Mouse (Mus musculus): ENCODE measurements around the gene Arhgap27. TPM values are rescaled to one million over a fixed set of nuclear protein-coding genes. Genes with fewer than 3 reads are reported as not detected.
"Not testable (repeated sequence)": the region's sequence is repeated elsewhere in the genome, so short reads cannot be mapped to it uniquely, and the experiment has no call there.

The Arhgap27 gene
- polyA plus RNA-seq (2014; fragmentation: Nextera tagmentation; extraction: Ambion mirVana): 11.7 and 15.6 TPM in 2 replicates

GRCm38 (mm10) chr11:103363214-103364148, at the start of gene Arhgap27:
TSS of gene Arhgap27 (minus strand) at chr11:103363692.
- H3K9ac ChIP-seq (ENCODE audit: low read depth, low read length): peak within 1 kb of the TSS; percentile 56
- WGBS: 2% methylated on average over 35 of the region's 35 CpGs
- H3K27ac ChIP-seq (ENCODE audit: low read depth, low read length): peak within 1 kb of the TSS; percentile 73; the same call in 1 of the 2 replicates
- H3K4me1 ChIP-seq (ENCODE audit: control insufficient read depth, insufficient read depth, low read length): peaks cover 16% of the 10 kb centered on the region
- no peaks in the 10 kb centered on the region for H3K9me3 ChIP-seq (ENCODE audit: control insufficient read depth, low read length)
- H3K27me3 ChIP-seq (ENCODE audit: control insufficient read depth, insufficient read depth, low read length): peaks cover 18% of the 10 kb centered on the region; the same call in 1 of the 2 replicates
- peak; percentile 26; the same call in 1 of the 2 replicates for ATAC-seq (ENCODE audit: low FRiP score, low TSS enrichment)
- H3K4me3 ChIP-seq (ENCODE audit: low read length): peak within 1 kb of the TSS; percentile 52
- H3K4me2 ChIP-seq (replicated peaks; ENCODE audit: low read depth, low read length): peak within 1 kb of the TSS; percentile 96
- peaks cover 12% of the 10 kb centered on the region; the same call in 1 of the 2 replicates for H3K36me3 ChIP-seq (ENCODE audit: control insufficient read depth, insufficient read depth, low read length)

GRCm38 (mm10) chr11:103412950-103413423, 49.5 kb upstream of the Arhgap27 start:
- Histone ChIP-seq H3K4me1 (ENCODE audit: control insufficient read depth, insufficient read depth, low read length) (peaks cover 13% of the 10 kb centered on the region; the same call in 1 of the 2 replicates), H3K9ac (ENCODE audit: low read depth, low read length) (peak overlapping the region; percentile 76; the same call in 1 of the 2 replicates), H3K27me3 (ENCODE audit: control insufficient read depth, insufficient read depth, low read length) (no peaks in the 10 kb centered on the region), H3K27ac (ENCODE audit: low read depth, low read length) (no peak overlapping the region), H3K4me2 (replicated peaks; ENCODE audit: low read depth, low read length) (peak overlapping the region; percentile 86), H3K36me3 (ENCODE audit: control insufficient read depth, insufficient read depth, low read length) (no peaks in the 10 kb centered on the region), H3K9me3 (ENCODE audit: control insufficient read depth, low read length) (no peaks in the 10 kb centered on the region), H3K4me3 (ENCODE audit: low read length) (peak overlapping the region; percentile 80)
- no peak for ATAC-seq (ENCODE audit: low FRiP score, low TSS enrichment)
- WGBS: 1% methylated on average over 14 of the region's 14 CpGs

GRCm38 (mm10) chr11:103411981-103412949, 48.8 kb upstream of the Arhgap27 start, which contains the start of gene Plekhm1:
TSS of gene Plekhm1 (minus strand) at chr11:103412687.
- H3K4me3 ChIP-seq (ENCODE audit: low read length): peak within 1 kb of the TSS; percentile 80
- no peaks in the 10 kb centered on the region for H3K9me3 ChIP-seq (ENCODE audit: control insufficient read depth, low read length)
- H3K27ac ChIP-seq (ENCODE audit: low read depth, low read length): peak within 1 kb of the TSS; percentile 14; the same call in 1 of the 2 replicates
- H3K4me1 ChIP-seq (ENCODE audit: control insufficient read depth, insufficient read depth, low read length): peaks cover 13% of the 10 kb centered on the region; the same call in 1 of the 2 replicates
- WGBS: under 1% methylated on average over 67 of the region's 67 CpGs
- H3K9ac ChIP-seq (ENCODE audit: low read depth, low read length): peak within 1 kb of the TSS; percentile 76
- H3K27me3 ChIP-seq (ENCODE audit: control insufficient read depth, insufficient read depth, low read length): no peaks in the 10 kb centered on the region
- peak within 1 kb of the TSS; percentile 86 for H3K4me2 ChIP-seq (replicated peaks; ENCODE audit: low read depth, low read length)
- no peaks in the 10 kb centered on the region for H3K36me3 ChIP-seq (ENCODE audit: control insufficient read depth, insufficient read depth, low read length)
- ATAC-seq (ENCODE audit: low FRiP score, low TSS enrichment): peak; percentile 98

- H3K4me1 ChIP-seq (ENCODE audit: control insufficient read depth, insufficient read depth, low read length): peaks cover 13% of the 10 kb centered on the region; the same call in 1 of the 2 replicates
- WGBS: 79% methylated on average over 1 of the region's 1 CpGs
- H3K4me2 ChIP-seq (replicated peaks; ENCODE audit: low read depth, low read length): no peak overlapping the region
- H3K9ac ChIP-seq (ENCODE audit: low read depth, low read length): no peak overlapping the region
- no peaks in the 10 kb centered on the region for H3K27me3 ChIP-seq (ENCODE audit: control insufficient read depth, insufficient read depth, low read length)
- H3K9me3 ChIP-seq (ENCODE audit: control insufficient read depth, low read length): no peaks in the 10 kb centered on the region
- H3K36me3 ChIP-seq (ENCODE audit: control insufficient read depth, insufficient read depth, low read length): no peaks in the 10 kb centered on the region
- H3K4me3 ChIP-seq (ENCODE audit: low read length): no peak overlapping the region
- H3K27ac ChIP-seq (ENCODE audit: low read depth, low read length): no peak overlapping the region
- ATAC-seq (ENCODE audit: low FRiP score, low TSS enrichment): no peak
These were observed 47.8 kb upstream of the Arhgap27 start for GRCm38 (mm10) chr11:103411301-103411700.

- peaks cover 13% of the 10 kb centered on the region; the same call in 1 of the 2 replicates for H3K4me1 ChIP-seq (ENCODE audit: control insufficient read depth, insufficient read depth, low read length)
- H3K27ac ChIP-seq (ENCODE audit: low read depth, low read length): no peak overlapping the region
- no peak overlapping the region for H3K4me2 ChIP-seq (replicated peaks; ENCODE audit: low read depth, low read length)
- H3K4me3 ChIP-seq (ENCODE audit: low read length): no peak overlapping the region
- H3K9ac ChIP-seq (ENCODE audit: low read depth, low read length): no peak overlapping the region
- no peaks in the 10 kb centered on the region for H3K27me3 ChIP-seq (ENCODE audit: control insufficient read depth, insufficient read depth, low read length)
- H3K9me3 ChIP-seq (ENCODE audit: control insufficient read depth, low read length): no peaks in the 10 kb centered on the region
- WGBS: 89% methylated on average over 13 of the region's 13 CpGs
- no peak for ATAC-seq (ENCODE audit: low FRiP score, low TSS enrichment)
- H3K36me3 ChIP-seq (ENCODE audit: control insufficient read depth, insufficient read depth, low read length): no peaks in the 10 kb centered on the region
These were observed 45.4 kb upstream of the Arhgap27 start for GRCm38 (mm10) chr11:103408880-103409279.

- H3K36me3 ChIP-seq (ENCODE audit: control insufficient read depth, insufficient read depth, low read length); H3K4me3 ChIP-seq (ENCODE audit: low read length); H3K9me3 ChIP-seq (ENCODE audit: control insufficient read depth, low read length); H3K27ac ChIP-seq (ENCODE audit: low read depth, low read length); H3K4me1 ChIP-seq (ENCODE audit: control insufficient read depth, insufficient read depth, low read length); H3K27me3 ChIP-seq (ENCODE audit: control insufficient read depth, insufficient read depth, low read length); H3K4me2 ChIP-seq (replicated peaks; ENCODE audit: low read depth, low read length); H3K9ac ChIP-seq (ENCODE audit: low read depth, low read length); ATAC-seq (ENCODE audit: low FRiP score, low TSS enrichment): not testable (repeated sequence)
- 72% methylated on average over 5 of the region's 5 CpGs for WGBS
These were observed 43.6 kb upstream of the Arhgap27 start for GRCm38 (mm10) chr11:103407136-103407535.

GRCm38 (mm10) chr11:103406551-103406950, 43.1 kb upstream of the Arhgap27 start:
- no peak overlapping the region for H3K4me2 ChIP-seq (replicated peaks; ENCODE audit: low read depth, low read length)
- peaks cover 4% of the 10 kb centered on the region; the same call in 1 of the 2 replicates for H3K4me1 ChIP-seq (ENCODE audit: control insufficient read depth, insufficient read depth, low read length)
- no peaks in the 10 kb centered on the region for H3K27me3 ChIP-seq (ENCODE audit: control insufficient read depth, insufficient read depth, low read length)
- H3K4me3 ChIP-seq (ENCODE audit: low read length): no peak overlapping the region
- no peak overlapping the region for H3K9ac ChIP-seq (ENCODE audit: low read depth, low read length)
- H3K27ac ChIP-seq (ENCODE audit: low read depth, low read length): no peak overlapping the region
- no peaks in the 10 kb centered on the region for H3K9me3 ChIP-seq (ENCODE audit: control insufficient read depth, low read length)
- H3K36me3 ChIP-seq (ENCODE audit: control insufficient read depth, insufficient read depth, low read length): 0 out of 2 replicates have a peak, but pooled peaks cover 2% of the 10 kb centered on the region
- no peak for ATAC-seq (ENCODE audit: low FRiP score, low TSS enrichment)
- WGBS: 77% methylated on average over 7 of the region's 7 CpGs

GRCm38 (mm10) chr11:103405814-103406213, 42.3 kb upstream of the Arhgap27 start:
- Histone ChIP-seq H3K4me2 (replicated peaks; ENCODE audit: low read depth, low read length) (no peak overlapping the region), H3K4me3 (ENCODE audit: low read length) (no peak overlapping the region), H3K27ac (ENCODE audit: low read depth, low read length) (no peak overlapping the region), H3K9me3 (ENCODE audit: control insufficient read depth, low read length) (no peaks in the 10 kb centered on the region), H3K9ac (ENCODE audit: low read depth, low read length) (no peak overlapping the region), H3K4me1 (ENCODE audit: control insufficient read depth, insufficient read depth, low read length) (no peaks in the 10 kb centered on the region), H3K27me3 (ENCODE audit: control insufficient read depth, insufficient read depth, low read length) (no peaks in the 10 kb centered on the region), H3K36me3 (ENCODE audit: control insufficient read depth, insufficient read depth, low read length) (0 out of 2 replicates have a peak, but pooled peaks cover 2% of the 10 kb centered on the region)
- ATAC-seq (ENCODE audit: low FRiP score, low TSS enrichment): no peak
- 75% methylated on average over 1 of the region's 1 CpGs for whole genome bisulfite sequencing

Measured in kidney, embryonic 14.5 days (tissue).